Mouse (Mus musculus): ENCODE measurements around the gene Ccdc157. TPM values are rescaled to one million over a fixed set of nuclear protein-coding genes. Genes with fewer than 3 reads are reported as not detected.
"Not testable (repeated sequence)": the region's sequence is repeated elsewhere in the genome, so short reads cannot be mapped to it uniquely, and the experiment has no call there.

The Ccdc157 gene
- total RNA-seq, 2 experiments from 2014 or later, result 13.4 to 14.6 TPM

DNA sequence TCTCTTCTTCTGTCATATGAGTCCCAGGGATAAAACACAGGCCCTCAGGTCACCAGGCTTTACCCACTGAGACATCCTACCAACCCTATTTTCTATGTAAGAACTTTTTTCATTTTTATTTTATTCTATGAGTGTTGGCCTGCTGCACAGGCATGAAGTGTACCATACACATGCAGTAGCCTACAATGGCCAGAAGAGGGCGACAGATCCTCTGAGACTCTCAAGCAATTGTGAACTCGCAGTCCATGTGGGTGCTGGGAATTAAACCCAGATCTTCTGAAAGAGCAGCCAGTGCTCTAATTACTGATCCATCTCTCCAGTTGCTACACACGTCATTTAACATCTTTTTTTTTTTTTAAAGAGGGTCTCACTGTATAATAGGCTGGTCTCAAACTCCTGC lies 26.6 kb downstream of the Ccdc157 start:
- DNase-seq (ENCODE audit: low spot score in 2 of 2), result no peak

DNA sequence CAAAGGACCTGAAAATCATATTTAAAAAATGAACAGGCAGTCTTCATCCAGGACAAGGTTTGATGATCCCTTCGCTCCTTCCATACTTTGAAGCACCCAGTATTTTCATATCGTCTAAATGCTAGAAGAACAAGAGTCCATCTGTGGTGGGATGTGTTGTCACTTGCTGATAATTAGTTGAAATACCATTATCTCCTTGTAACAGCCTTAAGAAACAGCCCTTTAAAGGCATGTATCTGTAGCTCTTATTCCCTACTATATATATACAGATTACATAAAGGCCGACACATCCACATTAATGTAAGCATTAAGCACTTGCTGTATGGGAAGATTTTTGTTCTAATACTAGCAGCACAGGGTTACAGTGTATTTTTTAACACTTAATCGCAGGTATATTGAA lies 31.6 kb downstream of the Ccdc157 start:
- not testable (repeated sequence) for DNase-seq (ENCODE audit: low spot score in 2 of 2)

DNA sequence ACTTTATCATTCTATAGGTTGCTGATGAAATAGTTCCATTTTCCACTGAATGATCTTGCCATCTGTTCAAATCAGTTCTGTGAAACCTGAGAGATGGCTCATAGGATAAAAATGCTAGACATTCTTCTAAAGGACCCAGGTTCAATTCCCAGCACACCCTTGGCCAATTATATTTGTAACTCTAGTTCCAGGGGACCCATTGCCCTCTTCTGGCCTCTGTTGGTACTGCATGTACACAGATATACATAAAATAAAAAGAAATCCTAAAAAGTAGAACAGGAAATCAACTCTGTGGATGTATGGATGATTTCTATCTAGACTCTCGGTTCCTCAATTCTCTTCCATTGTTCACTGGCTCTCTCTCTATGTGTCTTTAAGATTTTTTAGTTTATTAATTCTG lies 33.0 kb downstream of the Ccdc157 start:
- no peak for DNase-seq (ENCODE audit: low spot score in 2 of 2)

DNA sequence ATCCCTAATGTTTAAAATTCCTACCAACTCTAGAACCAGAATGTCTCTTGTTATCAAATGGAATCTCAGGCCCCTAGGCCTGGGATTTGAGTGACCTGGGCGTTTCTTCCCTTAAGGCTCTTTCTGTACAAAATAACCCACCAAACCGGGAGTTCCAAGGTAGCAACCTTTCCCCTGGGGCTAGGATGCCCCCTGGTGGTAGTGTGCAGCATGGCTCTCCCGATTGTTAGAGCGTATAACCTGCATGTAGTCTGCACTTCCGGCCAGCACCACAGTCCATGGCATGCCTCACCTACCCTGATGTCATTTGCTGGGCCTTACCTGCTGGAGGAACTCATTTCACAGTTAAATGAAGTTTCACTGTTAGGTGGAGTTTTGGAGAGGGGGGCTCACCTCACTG lies 36.2 kb downstream of the Ccdc157 start:
- DNase-seq (ENCODE audit: low spot score in 2 of 2), result peak; percentile 50 to 56

DNA sequence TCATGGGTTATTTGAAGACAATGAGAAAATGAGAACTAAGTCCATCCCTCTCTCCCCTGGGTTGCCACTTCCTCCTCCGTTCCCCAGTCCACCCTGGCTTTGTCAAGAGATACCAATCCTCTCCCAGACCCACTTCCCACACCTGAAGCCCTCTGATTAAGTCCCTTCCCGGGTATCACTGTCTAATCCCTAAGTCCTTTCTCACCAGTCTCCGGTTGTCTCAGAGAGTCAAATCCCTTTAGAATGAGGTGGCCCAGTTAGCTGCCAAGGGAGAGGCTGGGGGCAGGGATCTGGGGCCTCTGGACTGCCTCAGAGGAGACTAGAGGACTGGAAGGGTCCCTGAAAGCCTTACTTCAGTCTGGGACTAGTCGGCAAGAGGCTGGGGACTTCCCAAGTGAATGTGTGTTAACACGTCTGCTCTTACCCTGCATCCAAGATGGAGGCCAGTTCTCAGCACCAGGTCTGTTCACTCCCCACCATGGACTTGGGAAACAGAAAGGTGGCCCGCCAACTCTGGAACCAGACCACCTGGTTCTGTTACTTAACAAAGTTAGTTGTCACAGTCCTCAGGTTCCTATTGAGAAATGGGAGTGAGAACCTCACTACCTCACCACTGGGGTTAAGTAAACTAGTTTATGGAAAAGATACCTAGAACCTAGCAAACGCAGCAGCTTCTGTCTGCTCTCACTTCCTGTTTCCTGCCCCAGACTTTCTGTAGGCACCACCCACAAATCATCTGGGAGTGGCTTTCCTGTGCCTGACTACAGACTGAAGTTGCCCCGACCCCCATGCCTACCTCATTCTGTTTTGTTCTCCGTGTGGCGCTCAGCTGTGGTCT lies 37.1 kb downstream of the Ccdc157 start, which contains the start of gene Sec14l2:
Gene Sec14l2 (minus strand): TSS at position 674 of the 838 bp plus-strand sequence.
- no peak for DNase-seq (ENCODE audit: low spot score in 2 of 2)

DNA sequence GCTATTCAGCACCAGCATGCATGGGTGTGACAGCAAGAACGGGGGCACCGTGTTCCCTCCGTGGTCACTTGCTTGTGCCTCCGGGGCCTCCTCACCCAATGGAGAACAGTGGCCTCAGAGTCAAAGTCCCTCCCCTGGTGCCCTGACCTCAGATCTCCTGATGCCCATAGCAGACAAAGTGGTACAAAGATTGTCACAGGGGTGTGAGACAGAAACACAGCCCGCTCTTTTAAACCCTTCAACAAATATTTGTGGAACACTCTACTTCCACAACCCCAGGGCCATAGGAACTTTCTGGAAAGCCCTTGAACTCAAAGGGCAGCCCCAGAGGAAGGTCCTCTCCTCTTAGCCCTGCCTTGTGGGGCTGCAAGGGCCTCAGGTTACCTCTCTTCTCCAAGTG lies 37.9 kb downstream of the Ccdc157 start:
- DNase-seq (ENCODE audit: low spot score in 2 of 2), result no peak

DNA sequence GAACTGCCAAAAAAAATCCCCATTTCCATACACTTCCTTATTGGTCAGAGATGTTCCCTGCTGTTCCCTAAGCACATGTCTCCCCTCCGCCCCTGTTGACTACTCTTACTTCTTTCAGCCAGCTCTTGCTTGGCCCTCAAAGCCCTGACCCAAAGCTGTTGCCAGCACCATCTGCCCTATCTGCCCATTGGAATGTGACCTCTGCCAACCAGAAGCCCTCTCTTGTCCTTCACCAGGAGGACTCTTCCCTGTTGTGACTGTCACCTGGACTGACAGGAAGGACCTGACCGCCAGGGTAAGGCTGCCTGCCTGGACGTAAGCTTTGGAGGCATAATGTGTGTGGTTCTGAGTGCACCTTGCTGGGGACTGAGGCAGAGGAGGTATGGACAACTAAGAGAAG lies 38.4 kb downstream of the Ccdc157 start:
- no peak for DNase-seq (ENCODE audit: low spot score in 2 of 2)

DNA sequence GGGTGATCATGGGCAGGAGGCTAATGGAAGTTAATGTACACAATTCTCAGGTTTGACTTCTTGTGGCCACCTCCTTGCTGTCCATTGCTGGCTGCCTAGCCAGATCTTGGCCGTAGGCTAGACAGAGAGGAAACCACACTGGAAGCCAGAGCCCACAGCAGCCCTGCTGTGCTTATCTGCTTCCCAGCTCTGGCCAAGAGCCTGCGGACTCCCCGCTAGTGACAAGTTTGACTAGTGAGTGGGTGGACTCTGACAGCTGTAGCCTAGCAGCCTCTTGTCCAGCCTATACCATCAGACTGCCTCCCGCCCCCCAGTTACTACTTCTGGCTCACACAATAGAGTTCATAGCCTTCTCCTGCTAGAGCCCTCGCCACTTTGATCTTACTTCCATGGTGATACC lies 40.5 kb downstream of the Ccdc157 start:
- no peak for DNase-seq (ENCODE audit: low spot score in 2 of 2)

DNA sequence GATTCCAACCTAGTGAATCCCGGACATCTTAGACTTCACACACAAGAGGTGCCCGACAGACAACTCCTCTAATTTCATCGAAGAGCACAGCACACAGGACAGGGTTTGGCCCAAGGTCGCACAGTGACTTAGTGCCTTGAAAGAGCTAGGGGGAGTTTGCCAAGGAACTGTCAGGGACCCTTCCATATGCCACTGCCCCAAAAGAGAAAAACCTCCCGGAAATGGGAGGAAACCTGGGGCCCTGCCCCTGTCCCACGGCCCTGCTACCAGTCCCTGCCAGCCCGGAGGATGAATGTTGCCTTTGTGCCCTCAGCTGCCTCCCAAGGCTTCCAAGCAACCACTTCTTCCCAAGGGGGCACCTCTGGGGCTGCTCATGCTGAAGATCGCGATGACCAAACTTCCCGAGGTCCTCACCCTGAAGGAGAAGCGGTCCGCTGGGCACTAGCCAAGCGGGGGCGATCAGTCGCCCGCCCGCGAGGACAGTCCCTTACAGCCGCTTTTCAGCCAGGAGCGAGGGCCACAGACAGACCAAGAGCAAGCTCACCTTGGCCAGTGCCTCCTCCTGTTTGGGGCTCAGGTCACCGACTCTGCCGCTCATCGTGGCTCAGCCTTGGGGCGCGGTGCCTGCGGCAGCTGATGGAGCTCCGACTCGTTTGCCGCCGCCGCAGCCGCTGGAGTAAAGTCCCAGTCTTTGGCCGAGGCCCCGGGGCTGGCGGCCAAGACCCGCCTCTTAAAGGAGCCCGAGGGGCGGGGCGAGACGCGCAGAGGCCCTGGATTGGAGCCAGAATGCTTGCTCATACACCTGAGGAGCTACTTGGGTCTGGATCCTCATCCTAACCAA lies 41.8 kb downstream of the Ccdc157 start:
- DNase-seq (ENCODE audit: low spot score in 2 of 2), result peak; percentile 70 to 81

DNA sequence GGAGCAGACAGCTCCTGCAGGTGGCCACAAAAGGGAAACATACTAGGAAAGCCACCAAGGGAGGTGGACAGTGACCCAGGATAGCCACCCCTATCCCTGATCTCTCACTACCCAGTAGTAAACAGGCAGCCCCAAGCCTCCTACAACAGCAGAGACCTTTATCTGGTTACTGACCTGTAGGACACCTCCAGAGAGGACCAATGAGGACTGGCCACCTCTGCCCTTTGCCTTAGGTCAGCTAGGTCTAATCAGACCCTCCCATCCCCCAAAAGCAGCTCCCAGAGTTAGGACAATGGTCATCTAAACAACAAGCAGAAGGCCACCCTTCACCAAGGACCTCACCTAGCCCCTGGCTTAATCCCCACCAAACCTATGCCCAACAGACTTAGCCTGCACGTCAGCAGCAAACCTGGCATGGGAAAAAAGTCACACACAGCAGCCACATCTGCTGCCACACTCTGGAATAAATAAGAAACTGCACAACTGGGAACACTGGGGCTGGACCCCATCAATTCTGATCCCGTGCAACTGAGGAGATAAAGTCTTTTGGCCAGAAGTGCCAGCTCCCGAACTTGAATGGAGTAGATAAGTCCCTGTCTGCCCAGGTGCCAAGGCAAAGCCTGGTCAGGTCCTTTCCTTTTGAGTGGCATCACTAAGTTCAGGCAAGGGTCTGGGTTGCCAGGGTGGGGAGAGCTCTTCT lies 42.6 kb downstream of the Ccdc157 start:
- DNase-seq (ENCODE audit: low spot score in 2 of 2), result no peak

DNA sequence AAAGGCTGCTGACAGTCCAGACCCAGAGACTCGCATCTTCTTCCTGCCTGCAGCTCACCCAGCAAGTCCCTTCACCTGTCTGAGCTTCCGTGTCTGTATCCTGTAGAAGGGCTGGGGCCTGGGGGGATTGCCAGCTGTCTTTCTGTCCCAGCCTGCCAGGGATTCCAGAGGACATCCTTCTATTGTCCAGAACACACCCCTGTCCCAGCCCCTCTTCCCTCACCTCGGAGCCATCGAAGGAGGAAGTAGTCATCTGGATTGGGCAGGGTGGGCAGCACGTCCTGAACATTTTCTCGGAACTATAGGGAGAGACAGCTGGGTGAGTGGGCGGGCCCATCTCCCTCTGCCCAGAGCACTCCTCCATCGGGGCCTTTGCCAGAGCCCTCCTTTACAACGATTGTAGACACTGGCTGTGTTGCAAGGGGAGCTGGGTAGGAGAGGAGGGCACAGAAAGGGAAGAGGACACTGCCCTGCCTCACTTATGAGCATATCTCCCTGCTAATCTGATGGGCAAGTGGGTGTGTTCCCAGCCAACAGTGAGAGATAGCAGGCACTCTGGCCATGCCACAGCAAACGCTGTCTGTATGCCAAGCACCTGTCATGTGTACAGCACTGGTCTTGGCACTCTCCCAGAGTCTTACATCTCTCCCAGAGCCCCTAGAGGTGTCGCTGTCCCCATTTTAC lies 43.5 kb downstream of the Ccdc157 start:
- no peak for DNase-seq (ENCODE audit: low spot score in 2 of 2)

DNA sequence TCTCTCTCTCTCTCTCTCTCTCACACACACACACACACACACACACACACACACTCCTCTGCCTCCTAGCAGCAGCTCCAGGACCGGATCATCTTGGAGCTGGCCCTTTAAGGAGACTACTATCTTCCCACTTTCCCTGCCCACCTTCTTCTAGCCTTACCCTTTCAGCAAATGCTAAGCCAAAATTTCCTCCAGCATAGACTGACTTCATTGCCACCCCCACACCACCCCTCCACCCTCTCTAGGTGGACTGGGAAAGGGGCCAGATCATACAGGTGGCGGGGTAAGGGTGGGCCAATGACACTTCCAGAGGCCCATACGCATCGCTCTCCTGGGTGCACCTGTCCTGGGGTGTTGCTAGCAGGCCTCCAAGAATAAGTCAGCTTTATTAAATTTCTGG lies 44.7 kb downstream of the Ccdc157 start:
- no peak for DNase-seq (ENCODE audit: low spot score in 2 of 2)

DNA sequence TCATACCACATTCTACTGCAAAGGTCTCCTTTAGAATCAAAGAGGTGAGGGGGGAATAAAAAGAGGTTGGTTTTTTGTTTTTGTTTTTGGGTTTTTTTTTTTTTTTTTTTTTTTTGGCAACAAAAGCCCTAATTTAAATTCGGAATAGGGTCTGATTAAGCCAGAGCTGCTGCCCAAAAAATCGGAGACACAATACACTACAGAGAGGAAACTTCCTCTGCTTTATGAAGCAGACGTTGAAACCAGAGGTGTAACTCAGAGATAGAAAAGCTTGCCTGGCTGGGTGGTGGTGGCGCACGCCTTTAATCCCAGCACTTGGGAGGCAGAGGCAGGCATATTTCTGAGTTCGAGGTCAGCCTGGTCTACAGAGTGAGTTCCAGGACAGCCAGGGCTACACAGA lies 45.6 kb downstream of the Ccdc157 start:
- DNase-seq (ENCODE audit: low spot score in 2 of 2), result not testable (repeated sequence)

DNA sequence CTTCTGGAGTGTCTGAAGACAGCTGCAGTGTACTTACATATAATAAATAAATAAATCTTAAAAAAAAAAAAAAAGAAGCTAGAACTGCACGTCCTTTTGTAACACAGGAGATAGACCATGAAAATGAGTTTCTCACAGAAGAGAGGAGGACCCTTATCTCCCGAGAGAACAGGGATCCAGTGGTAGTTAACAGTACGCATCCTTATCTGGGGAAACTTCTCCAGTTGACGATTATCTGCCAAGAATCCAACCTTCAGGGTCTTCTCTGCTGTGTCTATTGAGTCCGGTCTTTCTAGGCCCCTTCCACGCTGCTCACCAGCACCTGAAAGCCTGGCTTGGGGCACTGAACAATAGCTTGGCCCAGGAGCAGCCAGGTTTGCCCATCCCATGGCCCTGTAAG lies 46.1 kb downstream of the Ccdc157 start:
- no peak for DNase-seq (ENCODE audit: low spot score in 2 of 2)

DNA sequence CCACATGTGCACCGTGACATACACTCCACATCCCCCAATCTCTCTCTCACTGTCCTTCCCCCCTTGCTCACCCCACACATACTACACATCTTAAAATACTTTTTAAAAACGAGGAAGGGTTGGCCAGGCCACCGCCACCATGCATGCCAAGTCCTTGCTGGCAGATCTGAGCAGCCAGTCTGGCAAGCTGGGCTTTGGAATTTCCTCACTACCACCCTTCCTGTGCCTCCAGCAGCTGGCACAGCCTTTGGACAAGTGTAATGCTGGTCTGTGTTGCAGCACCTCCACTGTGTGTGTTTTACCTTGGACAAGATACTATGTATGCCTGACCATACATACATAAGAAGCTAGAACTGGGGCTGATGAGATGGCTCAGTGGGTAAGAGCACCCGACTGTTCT lies 46.6 kb downstream of the Ccdc157 start:
- no peak for DNase-seq (ENCODE audit: low spot score in 2 of 2)

DNA sequence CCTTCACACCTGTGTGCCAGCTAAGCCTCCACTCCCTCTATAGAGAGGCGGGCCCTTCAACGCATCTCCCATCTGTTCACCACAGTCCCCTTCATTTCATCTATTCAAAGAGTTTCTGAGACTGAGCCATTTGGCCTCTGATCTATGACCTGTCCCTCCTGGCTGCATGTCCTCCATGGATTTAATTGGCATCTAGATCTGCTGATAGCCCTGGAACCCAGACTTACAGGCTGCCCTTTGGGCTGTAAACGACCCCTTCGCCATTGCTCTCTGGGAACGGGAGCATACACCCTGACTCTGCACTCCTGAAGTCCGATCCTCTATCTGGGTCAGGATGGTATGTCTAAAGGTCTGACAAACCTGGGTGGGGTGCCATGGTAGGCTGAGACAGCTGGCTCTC lies 47.2 kb downstream of the Ccdc157 start:
- no peak for DNase-seq (ENCODE audit: low spot score in 2 of 2)

DNA sequence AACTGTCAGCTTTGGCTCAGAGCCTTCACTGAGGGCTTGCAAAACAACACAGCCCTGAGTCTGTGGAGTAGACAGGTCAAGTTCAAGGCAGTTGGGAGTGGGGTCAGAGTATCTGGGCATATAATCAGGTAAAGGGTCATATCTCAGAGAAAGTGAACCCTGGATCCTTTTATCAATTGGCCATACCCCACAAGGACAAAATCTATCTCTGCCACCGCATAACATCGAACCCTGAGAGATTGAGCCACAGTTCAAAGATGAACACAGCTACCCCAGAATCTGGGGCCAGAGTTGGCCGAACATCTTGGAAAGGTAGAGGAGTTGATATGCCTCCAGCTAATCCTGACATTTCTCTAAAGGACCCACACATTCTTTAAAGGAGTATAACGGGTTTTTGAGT lies 48.1 kb downstream of the Ccdc157 start:
- DNase-seq (ENCODE audit: low spot score in 2 of 2), result no peak

DNA sequence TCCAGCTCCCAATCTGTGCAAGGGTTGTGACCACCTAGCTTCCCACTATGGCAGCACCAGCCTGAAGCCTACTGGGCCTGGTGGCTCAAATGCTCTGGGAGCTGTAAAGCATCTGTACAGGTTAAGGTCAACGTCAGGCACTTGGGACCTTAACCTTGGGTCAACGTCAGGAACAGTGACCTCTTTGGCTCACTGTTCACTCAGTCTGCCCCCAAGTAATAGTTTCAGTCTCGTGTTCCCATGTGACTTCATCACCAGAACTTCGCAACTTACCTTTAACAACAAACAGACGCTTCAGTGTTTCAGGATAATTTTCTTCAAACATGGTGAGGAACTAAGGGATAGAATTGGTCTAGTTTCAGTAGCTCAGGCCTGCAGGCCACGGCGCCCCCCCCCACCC lies 51.4 kb downstream of the Ccdc157 start:
- DNase-seq (ENCODE audit: low spot score in 2 of 2), result no peak

DNA sequence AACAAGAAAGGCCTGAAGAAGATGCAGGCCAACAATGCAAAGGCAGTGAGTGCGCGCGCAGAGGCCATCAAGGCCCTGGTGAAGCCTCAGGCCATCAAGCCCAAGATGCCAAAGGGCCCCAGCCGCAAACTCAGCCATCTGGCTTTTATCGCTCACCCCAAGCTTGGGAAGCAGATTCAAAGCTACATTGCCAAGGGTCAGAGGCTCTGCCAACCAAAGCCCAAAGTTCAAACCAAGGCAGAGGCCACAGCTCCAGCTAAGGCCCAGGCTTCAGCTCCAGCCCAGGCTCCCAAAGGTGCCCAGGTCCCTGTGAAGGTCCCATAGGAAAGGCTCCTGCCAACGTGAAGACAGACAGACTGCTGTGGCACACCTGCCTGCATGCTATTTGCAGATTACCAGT lies 52.2 kb downstream of the Ccdc157 start:
- not testable (repeated sequence) for DNase-seq (ENCODE audit: low spot score in 2 of 2)

DNA sequence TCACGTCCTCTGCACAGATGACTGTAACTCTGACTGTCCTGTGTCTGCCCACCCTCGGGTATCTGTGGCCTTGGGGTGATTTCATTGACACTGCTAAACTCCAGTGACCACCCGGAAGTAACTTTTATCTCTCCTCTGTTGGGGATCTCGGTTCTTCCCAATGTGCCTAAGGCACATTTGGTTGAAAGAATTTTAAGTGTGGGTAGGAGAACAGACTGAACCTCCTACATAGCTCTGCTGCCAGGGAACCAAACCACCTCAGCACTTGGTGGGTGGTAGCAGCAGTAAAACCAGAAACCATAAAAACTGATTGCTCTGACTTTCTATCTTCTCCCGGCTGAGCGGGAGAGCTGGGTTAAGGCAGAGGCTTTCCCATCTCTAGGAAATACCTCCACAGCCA lies 54.6 kb downstream of the Ccdc157 start:
- DNase-seq (ENCODE audit: low spot score in 2 of 2), result no peak

DNA sequence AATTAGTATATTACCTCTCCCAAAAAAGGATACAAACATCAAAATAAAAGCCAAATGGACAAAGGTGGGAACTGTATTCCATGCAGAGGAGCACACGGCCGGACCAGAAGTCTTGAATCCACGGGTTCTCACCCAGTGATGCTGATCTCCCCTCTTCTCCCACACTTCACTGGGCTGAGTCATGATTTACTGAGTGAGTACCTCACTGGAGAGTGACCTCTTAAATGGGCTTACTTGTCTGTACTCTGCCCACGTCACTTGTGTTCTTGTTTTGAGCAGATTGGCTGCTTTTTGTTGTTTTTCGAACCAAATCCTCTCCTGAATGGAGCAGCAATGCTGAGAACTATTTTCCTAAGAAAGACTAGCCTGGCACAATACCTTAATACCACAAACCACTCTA lies 55.1 kb downstream of the Ccdc157 start:
- no peak for DNase-seq (ENCODE audit: low spot score in 2 of 2)
